Mouse (Mus musculus) thymus, postnatal 10 days (tissue): Measurements from ENCODE around the gene Foxp1.

Experiments
- DNase-seq, 2 experiments: peaks; one replicate each; pipeline ENCODE4 v3.0.0; 2021; ENCODE audit warnings: low spot score in 2 of 2

Foxp1 gene

GRCm38 (mm10) chr6:99485217-99485883 lies 37.2 kb downstream of the Foxp1 start:
- DNase-seq: peak; percentile 72 to 75

- DNase-seq: no peak
These were observed 37.7 kb downstream of the Foxp1 start for GRCm38 (mm10) chr6:99484884-99485216.

GRCm38 (mm10) chr6:99484197-99484725 lies 38.3 kb downstream of the Foxp1 start:
- no peak for DNase-seq

GRCm38 (mm10) chr6:99483556-99483955 lies 39.0 kb downstream of the Foxp1 start:
- DNase-seq: no peak

- DNase-seq: no peak
These were observed 41.0 kb downstream of the Foxp1 start for GRCm38 (mm10) chr6:99481568-99481967.

GRCm38 (mm10) chr6:99478873-99479650 lies 43.5 kb downstream of the Foxp1 start:
- DNase-seq: no peak

GRCm38 (mm10) chr6:99475040-99475439 lies 47.5 kb downstream of the Foxp1 start:
- DNase-seq: no peak

GRCm38 (mm10) chr6:99470906-99471305 lies 51.6 kb downstream of the Foxp1 start:
- no peak for DNase-seq

- no peak for DNase-seq
These were observed 53.2 kb downstream of the Foxp1 start for GRCm38 (mm10) chr6:99469134-99469834.

GRCm38 (mm10) chr6:99467831-99468230 lies 54.7 kb downstream of the Foxp1 start:
- no peak for DNase-seq

GRCm38 (mm10) chr6:99467109-99467508 lies 55.4 kb downstream of the Foxp1 start:
- no peak for DNase-seq

- DNase-seq: no peak
These were observed 56.2 kb downstream of the Foxp1 start for GRCm38 (mm10) chr6:99466354-99466753.

- DNase-seq: no peak
These were observed 58.1 kb downstream of the Foxp1 start for GRCm38 (mm10) chr6:99464449-99464848.

- no peak for DNase-seq
These were observed 58.6 kb downstream of the Foxp1 start for GRCm38 (mm10) chr6:99463906-99464305.

- no peak for DNase-seq
These were observed 63.7 kb downstream of the Foxp1 start for GRCm38 (mm10) chr6:99458775-99459174.

- DNase-seq: no peak
These were observed 68.6 kb downstream of the Foxp1 start for GRCm38 (mm10) chr6:99453763-99454520.

GRCm38 (mm10) chr6:99452638-99453185 lies 69.8 kb downstream of the Foxp1 start:
- peak; percentile 26 to 45 for DNase-seq

GRCm38 (mm10) chr6:99451479-99451878 lies 71.0 kb downstream of the Foxp1 start:
- no peak for DNase-seq

GRCm38 (mm10) chr6:99447447-99447846 lies 75.1 kb downstream of the Foxp1 start:
- DNase-seq: no peak

GRCm38 (mm10) chr6:99446801-99447415 lies 75.6 kb downstream of the Foxp1 start:
- no peak for DNase-seq

GRCm38 (mm10) chr6:99443460-99443859 lies 79.1 kb downstream of the Foxp1 start:
- no peak for DNase-seq
